Mouse (Mus musculus): Measurements from ENCODE around the gene Ctdspl2.

DNA sequence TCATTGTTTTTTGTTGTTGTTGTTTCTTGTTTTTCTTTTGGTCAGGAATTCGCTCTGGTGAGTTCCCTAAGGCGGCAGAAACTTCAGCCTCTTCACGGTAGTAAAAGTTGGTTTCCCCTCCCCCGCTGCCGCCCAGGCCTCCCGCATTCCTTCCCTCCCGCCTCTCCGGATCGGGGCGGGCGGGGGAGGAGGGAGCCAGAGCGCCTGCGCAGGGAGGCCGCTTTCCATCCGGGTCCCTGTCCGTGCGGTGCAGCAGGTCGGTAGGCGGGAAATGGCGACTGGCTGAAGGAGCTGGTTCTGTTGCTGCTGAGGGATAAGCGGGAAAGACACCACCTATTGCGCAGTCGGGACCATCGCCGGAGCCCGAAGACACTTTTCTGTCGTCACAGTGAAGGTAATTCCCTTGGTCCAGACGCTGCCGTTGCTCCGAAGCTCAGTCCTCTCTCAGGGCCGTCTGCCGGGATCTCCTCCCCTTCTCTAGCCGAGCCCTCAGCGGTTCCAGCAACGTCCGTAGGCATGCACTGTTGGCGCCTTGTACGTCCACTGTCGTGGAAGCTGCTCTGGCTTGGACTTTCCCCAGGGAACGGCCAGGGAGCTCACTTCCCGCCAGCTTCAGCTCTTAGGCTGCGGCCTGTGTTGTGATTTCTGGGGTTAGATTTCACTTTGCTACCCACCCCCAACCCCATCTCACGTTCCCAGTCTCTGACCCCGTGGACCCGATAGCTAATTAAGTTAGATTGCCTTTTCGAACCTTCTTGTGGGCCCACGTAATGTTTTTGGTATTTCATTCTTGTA, 620 bp downstream of the Ctdspl2 start:
- TF ChIP-seq CTCF (IDR thresholded peaks at IDR 0.05; ENCODE audit: low read depth) (no peak), EP300 (IDR thresholded peaks at IDR 0.05; ENCODE audit: low read depth) (peak; percentile 83)
